Comparison of ENCODE assay signal across 42 mouse cellular contexts in genomic region chr6:65950492-65950891, GRCm38 (mm10). TPM values are rescaled to one million over a fixed set of nuclear protein-coding genes. Genes with fewer than 3 reads are reported as not detected.
A peak's percentile ranks its signal among the peaks of the same experiment; 100 is the strongest.
DNase-seq lines count a peak whose midpoint lies in the region; ATAC-seq and TF ChIP-seq lines count a peak whose summit lies in the region.
"Had no signal": no experiment of that assay in that cellular context is flagged by ENCODE, and none has a peak within 500 bp of the region (broad histone marks: within the 10 kb centered on the region; RNA-seq: fewer than 3 reads in every experiment).

No protein-coding gene starts in this region.

- 0 out of 2 replicates have a peak, but pooled peaks have one; percentile 7 for ATAC-seq in hindbrain, embryonic 13.5 days (ENCODE audit: low FRiP score)
- ATAC-seq in hindbrain, embryonic 16.5 days: no peak
- no peak for ATAC-seq in liver, postnatal 0 days
- ATAC-seq: activated CD4-positive, CD25-positive, alpha-beta regulatory T cell, adult 4 months; forebrain, embryonic 16.5 days; inflammation-experienced regulatory T-cells, adult 6 months had no signal

- no peak overlapping the region for H3K4me3 ChIP-seq in hindbrain, embryonic 13.5 days
- H3K4me3 ChIP-seq in hindbrain, embryonic 16.5 days (ENCODE audit: low read length): no peak overlapping the region
- no peak overlapping the region for H3K4me3 ChIP-seq in layer of hippocampus, adult 2 months
- no peak overlapping the region for H3K4me3 ChIP-seq in liver, postnatal 0 days (ENCODE audit: low read depth, low read length)
- H3K4me3 ChIP-seq: embryonic facial prominence, embryonic 13.5 days; forebrain, embryonic 10.5 days; limb, embryonic 13.5 days; midbrain, embryonic 12.5 days; neural tube, embryonic 13.5 days had no signal

- no peak for TF ChIP-seq EP300 in liver, postnatal 0 days (IDR thresholded peaks at IDR 0.05; ENCODE audit: low read depth)

- no peaks in the 10 kb centered on the region for H3K4me1 ChIP-seq in hindbrain, embryonic 13.5 days (replicated peaks)
- H3K4me1 ChIP-seq in hindbrain, embryonic 16.5 days (ENCODE audit: control insufficient read depth, insufficient read depth, low read depth, low read length): no peaks in the 10 kb centered on the region
- H3K4me1 ChIP-seq in liver, postnatal 0 days (ENCODE audit: insufficient read depth): no peaks in the 10 kb centered on the region
- H3K4me1 ChIP-seq: embryonic facial prominence, embryonic 13.5 days; limb, embryonic 13.5 days; midbrain, embryonic 12.5 days; neural tube, embryonic 13.5 days had no signal

- no peak overlapping the region for H3K9ac ChIP-seq in hindbrain, embryonic 13.5 days
- H3K9ac ChIP-seq in hindbrain, embryonic 16.5 days (ENCODE audit: low read depth, low read length): no peak overlapping the region
- H3K9ac ChIP-seq in liver, postnatal 0 days (replicated peaks): no peak overlapping the region
- H3K9ac ChIP-seq: embryonic facial prominence, embryonic 13.5 days; limb, embryonic 13.5 days; midbrain, embryonic 12.5 days; neural tube, embryonic 13.5 days had no signal

- WGBS in hindbrain, embryonic 13.5 days: 66% methylated on average over 6 of the region's 6 CpGs
- WGBS in hindbrain, embryonic 16.5 days: 56% methylated on average over 6 of the region's 6 CpGs
- 73% methylated on average over 6 of the region's 6 CpGs for WGBS in liver, postnatal 0 days (ENCODE audit: insufficient replicate concordance)

- H3K27ac ChIP-seq in hindbrain, embryonic 13.5 days: no peak overlapping the region
- no peak overlapping the region for H3K27ac ChIP-seq in hindbrain, embryonic 16.5 days (ENCODE audit: low read depth, low read length)
- no peak overlapping the region for H3K27ac ChIP-seq in layer of hippocampus, adult 2 months
- no peak overlapping the region for H3K27ac ChIP-seq in liver, postnatal 0 days (ENCODE audit: low read depth)
- H3K27ac ChIP-seq: embryonic facial prominence, embryonic 13.5 days; forebrain, embryonic 10.5 days; limb, embryonic 13.5 days; midbrain, embryonic 12.5 days; neural tube, embryonic 13.5 days had no signal

- H3K27me3 ChIP-seq in hindbrain, embryonic 13.5 days: no peaks in the 10 kb centered on the region
- no peaks in the 10 kb centered on the region for H3K27me3 ChIP-seq in hindbrain, embryonic 16.5 days (replicated peaks; ENCODE audit: control insufficient read depth, insufficient read depth, low read length)
- no peaks in the 10 kb centered on the region for H3K27me3 ChIP-seq in liver, postnatal 0 days (ENCODE audit: insufficient read depth, low read length)
- H3K27me3 ChIP-seq: CH12.LX; embryonic facial prominence, embryonic 13.5 days; limb, embryonic 13.5 days; midbrain, embryonic 12.5 days; neural tube, embryonic 13.5 days had no signal

- TF ChIP-seq CTCF in layer of hippocampus, adult 2 months (conservative IDR thresholded peaks at IDR 0.05): no peak
- TF ChIP-seq CTCF in liver, postnatal 0 days (IDR thresholded peaks at IDR 0.05; ENCODE audit: low read depth): no peak

- DNase-seq in cerebellum, adult 9-10 months: peak; percentile 2
- DNase-seq in cerebellum, adult 18-20 months: no peak
- peak; percentile 55 for DNase-seq in layer of hippocampus, adult 9-11 months
- DNase-seq in layer of hippocampus, adult 2 months (ENCODE audit: low spot score in 2 of 2): no peak
- peak; percentile 81 for DNase-seq in brain, adult 2 months (ENCODE audit: low read depth, low spot score)
- no peak for DNase-seq in liver, postnatal 0 days
- DNase-seq: adrenal gland, adult 2 months; adrenal gland, postnatal 36 days; cerebellum, adult 9-11 months; embryo, embryonic 11 days; gastrocnemius, postnatal 14 days; heart, adult 18-20 months; heart, postnatal 4 days; kidney, adult 11 months; kidney, postnatal 14 days; lung, postnatal 36 days; thymus, postnatal 14 days had no signal

- H3K36me3 ChIP-seq in hindbrain, embryonic 13.5 days: no peaks in the 10 kb centered on the region
- H3K36me3 ChIP-seq in hindbrain, embryonic 16.5 days (ENCODE audit: control insufficient read depth, insufficient read depth, low read length): no peaks in the 10 kb centered on the region
- no peaks in the 10 kb centered on the region for H3K36me3 ChIP-seq in liver, postnatal 0 days (replicated peaks; ENCODE audit: insufficient read depth, low read length)
- H3K36me3 ChIP-seq: embryonic facial prominence, embryonic 13.5 days; forebrain, embryonic 10.5 days; limb, embryonic 13.5 days; midbrain, embryonic 12.5 days; neural tube, embryonic 13.5 days had no signal

- no peak overlapping the region for H3K4me2 ChIP-seq in hindbrain, embryonic 13.5 days
- H3K4me2 ChIP-seq in hindbrain, embryonic 16.5 days (ENCODE audit: low read length): no peak overlapping the region
- H3K4me2 ChIP-seq in liver, postnatal 0 days (ENCODE audit: low read depth, low read length): no peak overlapping the region
- H3K4me2 ChIP-seq: embryonic facial prominence, embryonic 13.5 days; heart, embryonic 11.5 days; limb, embryonic 13.5 days; liver, embryonic 11.5 days; midbrain, embryonic 12.5 days; neural tube, embryonic 13.5 days had no signal

- no peaks in the 10 kb centered on the region for H3K9me3 ChIP-seq in hindbrain, embryonic 13.5 days
- 0 out of 2 replicates have a peak, but pooled peaks cover 2% of the 10 kb centered on the region for H3K9me3 ChIP-seq in hindbrain, embryonic 16.5 days (ENCODE audit: control insufficient read depth, low read length)
- H3K9me3 ChIP-seq in liver, postnatal 0 days (ENCODE audit: low read length): no peaks in the 10 kb centered on the region
- H3K9me3 ChIP-seq: embryonic facial prominence, embryonic 13.5 days; forebrain, embryonic 10.5 days; limb, embryonic 13.5 days; neural tube, embryonic 13.5 days had no signal

RNA-seq across cellular contexts. Expression of gene 4930544G11Rik, which starts 1.9 kb away (rescaled TPM):
- not detected in 2 replicates for polyA plus RNA-seq in hindbrain, embryonic 13.5 days (2015; fragmentation: Nextera tagmentation; extraction: Ambion mirVana)
- not detected in 2 replicates for polyA plus RNA-seq in hindbrain, embryonic 16.5 days (2015; fragmentation: Nextera tagmentation; extraction: Ambion mirVana)
- not detected for total RNA-seq in layer of hippocampus, adult 2 months (2021)
- polyA plus RNA-seq in liver, postnatal 0 days (2015; fragmentation: Nextera tagmentation; extraction: Ambion mirVana): not detected in 2 replicates
- total RNA-seq: adrenal gland, adult 2 months; adrenal gland, postnatal 36 days; CH12.LX; ES-E14; gastrocnemius, postnatal 14 days; heart, adult 18-20 months; heart, postnatal 4 days; layer of hippocampus, adult 18-20 months; left cerebral cortex, postnatal 25 days; megakaryocyte, adult 5-6 weeks had no signal
- polyA plus RNA-seq: activated CD4-positive, CD25-positive, alpha-beta regulatory T cell, adult 4 months; adrenal gland, adult 2 months; C2C12; embryonic facial prominence, embryonic 13.5 days; forebrain, embryonic 10.5 days; forebrain, embryonic 16.5 days; heart, embryonic 11.5 days; heart, embryonic 16.5 days; inflammation-experienced regulatory T-cells, adult 6 months; kidney, embryonic 14.5 days; limb, embryonic 13.5 days; liver, embryonic 11.5 days; liver, embryonic 16.5 days; lung, embryonic 16.5 days; midbrain, embryonic 12.5 days; neural tube, embryonic 13.5 days; small intestine, adult 2 months; stomach, embryonic 14.5 days; urinary bladder, adult 2 months had no signal

Comparison
In these comparisons a context has a peak if more than half of its experiments do, and no peak if none do; other contexts are left out.
1. DNase-seq: peak in cerebellum, adult 9-10 months (single experiment), layer of hippocampus, adult 9-11 months (single experiment) and brain, adult 2 months (single experiment); none in cerebellum, adult 18-20 months (0 of 2), layer of hippocampus, adult 2 months (0 of 2) and liver, postnatal 0 days (single experiment).